Mouse (Mus musculus): Measurements from ENCODE around the gene Wdr70. TPM values are rescaled to one million over a fixed set of nuclear protein-coding genes. Genes with fewer than 3 reads are reported as not detected.

The Wdr70 gene
- polyA plus RNA-seq, 1 experiment from 2014 or later: 52.5 TPM

DNA sequence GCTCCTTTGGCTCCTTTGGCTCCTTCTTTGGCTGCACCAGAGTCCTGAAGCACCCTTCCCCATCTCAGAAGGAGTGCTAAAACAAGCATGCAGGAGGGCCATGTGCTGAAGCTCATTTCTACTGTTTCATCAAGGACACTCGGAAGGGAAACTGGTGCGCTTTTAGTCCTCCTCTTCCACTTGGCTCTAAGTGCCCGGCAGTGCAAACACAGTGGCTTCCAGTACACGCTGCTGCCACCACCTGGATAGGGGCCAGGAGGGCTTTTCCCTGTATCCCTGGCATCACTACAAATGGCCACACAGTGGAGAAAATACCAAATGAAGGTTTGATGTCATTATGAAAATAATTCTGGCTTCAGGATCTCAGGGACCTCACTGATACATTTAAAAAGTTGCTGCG is 93.5 kb downstream of the Wdr70 start:
- WGBS: 46% methylated on average over 5 of the region's 5 CpGs
- no peak overlapping the region for H3K4me2 ChIP-seq (ENCODE audit: low read depth, low read length)
- no peak overlapping the region for H3K9ac ChIP-seq (ENCODE audit: low read length)
- H3K4me3 ChIP-seq (ENCODE audit: low read length): no peak overlapping the region
- no peaks in the 10 kb centered on the region for H3K36me3 ChIP-seq (ENCODE audit: control insufficient read depth, insufficient read depth, low read length)
- H3K27ac ChIP-seq (ENCODE audit: low read length): no peak overlapping the region
- H3K4me1 ChIP-seq (replicated peaks; ENCODE audit: control insufficient read depth, insufficient read depth, low read length): no peaks in the 10 kb centered on the region
- ATAC-seq (ENCODE audit: low read depth): peak; percentile 62
- no peaks in the 10 kb centered on the region for H3K27me3 ChIP-seq (ENCODE audit: control insufficient read depth, insufficient read depth, low read depth, low read length)
- no peaks in the 10 kb centered on the region for H3K9me3 ChIP-seq (ENCODE audit: control insufficient read depth, low read length)

GRCm38 (mm10) chr15:8003789-8004188 is 95.2 kb downstream of the Wdr70 start:
- H3K27me3 ChIP-seq (ENCODE audit: control insufficient read depth, insufficient read depth, low read depth, low read length): no peaks in the 10 kb centered on the region
- H3K4me1 ChIP-seq (replicated peaks; ENCODE audit: control insufficient read depth, insufficient read depth, low read length): no peaks in the 10 kb centered on the region
- H3K9ac ChIP-seq (ENCODE audit: low read length): no peak overlapping the region
- WGBS: 55% methylated on average over 8 of the region's 8 CpGs
- H3K36me3 ChIP-seq (ENCODE audit: control insufficient read depth, insufficient read depth, low read length): no peaks in the 10 kb centered on the region
- no peak overlapping the region for H3K27ac ChIP-seq (ENCODE audit: low read length)
- no peak overlapping the region for H3K4me2 ChIP-seq (ENCODE audit: low read depth, low read length)
- no peaks in the 10 kb centered on the region for H3K9me3 ChIP-seq (ENCODE audit: control insufficient read depth, low read length)
- no peak for ATAC-seq (ENCODE audit: low read depth)
- no peak overlapping the region for H3K4me3 ChIP-seq (ENCODE audit: low read length)

- Histone ChIP-seq H3K4me3 (ENCODE audit: low read length) (no peak overlapping the region), H3K9ac (ENCODE audit: low read length) (no peak overlapping the region), H3K4me1 (replicated peaks; ENCODE audit: control insufficient read depth, insufficient read depth, low read length) (no peaks in the 10 kb centered on the region), H3K4me2 (ENCODE audit: low read depth, low read length) (no peak overlapping the region), H3K27me3 (ENCODE audit: control insufficient read depth, insufficient read depth, low read depth, low read length) (no peaks in the 10 kb centered on the region), H3K9me3 (ENCODE audit: control insufficient read depth, low read length) (no peaks in the 10 kb centered on the region), H3K27ac (ENCODE audit: low read length) (no peak overlapping the region), H3K36me3 (ENCODE audit: control insufficient read depth, insufficient read depth, low read length) (no peaks in the 10 kb centered on the region)
- no peak for ATAC-seq (ENCODE audit: low read depth)
- whole genome bisulfite sequencing: 65% methylated on average over 14 of the region's 14 CpGs
These were observed 100.0 kb downstream of the Wdr70 start for GRCm38 (mm10) chr15:7998843-7999546.

- Histone ChIP-seq H3K4me1 (replicated peaks; ENCODE audit: control insufficient read depth, insufficient read depth, low read length) (no peaks in the 10 kb centered on the region), H3K4me2 (ENCODE audit: low read depth, low read length) (no peak overlapping the region), H3K27ac (ENCODE audit: low read length) (no peak overlapping the region), H3K27me3 (ENCODE audit: control insufficient read depth, insufficient read depth, low read depth, low read length) (no peaks in the 10 kb centered on the region), H3K9me3 (ENCODE audit: control insufficient read depth, low read length) (no peaks in the 10 kb centered on the region), H3K9ac (ENCODE audit: low read length) (no peak overlapping the region), H3K4me3 (ENCODE audit: low read length) (no peak overlapping the region), H3K36me3 (ENCODE audit: control insufficient read depth, insufficient read depth, low read length) (no peaks in the 10 kb centered on the region)
- 52% methylated on average over 2 of the region's 2 CpGs for WGBS
- ATAC-seq (ENCODE audit: low read depth): no peak
These were observed 100.9 kb downstream of the Wdr70 start for GRCm38 (mm10) chr15:7998095-7998494.

DNA sequence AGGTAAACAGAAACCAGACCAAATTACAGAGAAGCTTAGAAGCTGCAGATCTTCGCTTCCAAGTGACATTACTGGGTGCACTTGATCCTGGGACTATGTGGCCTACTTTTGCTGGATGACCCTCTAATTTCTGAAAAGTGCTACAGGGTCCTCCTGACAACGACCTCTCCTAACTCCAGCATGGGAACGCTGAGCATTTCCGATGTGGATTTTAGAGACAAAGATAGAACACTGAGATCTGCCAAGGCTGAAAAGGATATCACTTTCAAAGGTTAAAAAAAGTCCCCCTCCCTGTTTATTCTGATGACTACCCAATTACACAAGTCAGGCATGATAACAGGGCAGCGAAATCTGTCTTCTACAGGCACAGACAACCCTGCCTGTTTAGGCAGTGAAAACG is 105.3 kb downstream of the Wdr70 start:
- H3K27me3 ChIP-seq (ENCODE audit: control insufficient read depth, insufficient read depth, low read depth, low read length): no peaks in the 10 kb centered on the region
- no peak overlapping the region for H3K4me3 ChIP-seq (ENCODE audit: low read length)
- H3K9ac ChIP-seq (ENCODE audit: low read length): no peak overlapping the region
- no peak for ATAC-seq (ENCODE audit: low read depth)
- H3K27ac ChIP-seq (ENCODE audit: low read length): no peak overlapping the region
- no peaks in the 10 kb centered on the region for H3K9me3 ChIP-seq (ENCODE audit: control insufficient read depth, low read length)
- WGBS: 62% methylated on average over 6 of the region's 6 CpGs
- no peak overlapping the region for H3K4me2 ChIP-seq (ENCODE audit: low read depth, low read length)
- no peaks in the 10 kb centered on the region for H3K4me1 ChIP-seq (replicated peaks; ENCODE audit: control insufficient read depth, insufficient read depth, low read length)
- H3K36me3 ChIP-seq (ENCODE audit: control insufficient read depth, insufficient read depth, low read length): no peaks in the 10 kb centered on the region

DNA sequence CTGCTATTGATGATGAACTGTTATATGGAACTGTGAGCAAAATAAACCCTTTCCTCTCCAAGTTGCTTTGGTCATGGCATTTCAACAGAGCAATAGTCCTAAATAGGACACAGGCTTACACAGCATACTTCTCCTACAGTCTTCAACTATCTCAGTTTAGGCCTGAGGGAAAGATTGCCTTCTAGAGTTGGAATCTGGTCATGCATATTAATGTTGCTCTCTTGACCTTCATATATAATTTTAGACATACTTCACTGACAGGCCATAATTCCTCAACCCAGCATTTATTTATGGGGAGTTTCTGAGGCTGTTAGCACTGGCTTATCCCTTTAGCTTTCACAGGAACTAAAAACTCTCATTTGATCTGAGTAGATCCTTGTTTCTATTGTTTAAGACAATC is 108.9 kb downstream of the Wdr70 start:
- H3K4me2 ChIP-seq (ENCODE audit: low read depth, low read length): no peak overlapping the region

DNA sequence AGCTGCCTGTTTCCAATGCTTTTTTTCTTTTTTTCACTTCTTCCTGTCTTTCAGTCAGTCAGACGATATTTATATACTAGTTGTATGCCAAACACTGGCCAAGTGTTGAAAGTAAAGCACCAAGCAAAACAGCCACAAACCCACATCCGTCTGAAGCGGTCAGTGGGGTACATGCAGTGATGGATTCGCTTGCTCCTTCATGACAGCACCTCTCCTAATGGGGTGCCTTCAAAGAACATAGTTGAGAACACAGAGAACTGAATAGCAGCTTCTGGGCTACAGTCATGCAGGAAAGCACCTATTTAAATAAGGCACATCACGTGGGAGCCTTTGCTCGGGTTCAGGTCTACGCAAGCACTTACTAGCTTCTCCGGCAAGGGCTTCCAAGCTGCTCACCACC is 111.6 kb downstream of the Wdr70 start:
- Histone ChIP-seq H3K9ac (ENCODE audit: low read length) (no peak overlapping the region), H3K4me3 (ENCODE audit: low read length) (no peak overlapping the region), H3K27ac (ENCODE audit: low read length) (no peak overlapping the region), H3K36me3 (ENCODE audit: control insufficient read depth, insufficient read depth, low read length) (no peaks in the 10 kb centered on the region), H3K9me3 (ENCODE audit: control insufficient read depth, low read length) (no peaks in the 10 kb centered on the region), H3K4me1 (replicated peaks; ENCODE audit: control insufficient read depth, insufficient read depth, low read length) (no peaks in the 10 kb centered on the region), H3K27me3 (ENCODE audit: control insufficient read depth, insufficient read depth, low read depth, low read length) (no peaks in the 10 kb centered on the region), H3K4me2 (ENCODE audit: low read depth, low read length) (no peak overlapping the region)
- ATAC-seq (ENCODE audit: low read depth): no peak
- 86% methylated on average over 8 of the region's 8 CpGs for WGBS

More for the DNA sequence above, 108.9 kb downstream of the Wdr70 start:
- ATAC-seq (ENCODE audit: low read depth): no peak
- Histone ChIP-seq H3K9me3 (ENCODE audit: control insufficient read depth, low read length) (no peaks in the 10 kb centered on the region), H3K9ac (ENCODE audit: low read length) (no peak overlapping the region), H3K27ac (ENCODE audit: low read length) (no peak overlapping the region), H3K4me1 (replicated peaks; ENCODE audit: control insufficient read depth, insufficient read depth, low read length) (no peaks in the 10 kb centered on the region), H3K27me3 (ENCODE audit: control insufficient read depth, insufficient read depth, low read depth, low read length) (no peaks in the 10 kb centered on the region), H3K4me3 (ENCODE audit: low read length) (no peak overlapping the region), H3K36me3 (ENCODE audit: control insufficient read depth, insufficient read depth, low read length) (no peaks in the 10 kb centered on the region)

- ATAC-seq (ENCODE audit: low read depth): no peak
- Histone ChIP-seq H3K27me3 (ENCODE audit: control insufficient read depth, insufficient read depth, low read depth, low read length) (no peaks in the 10 kb centered on the region), H3K4me3 (ENCODE audit: low read length) (no peak overlapping the region), H3K9ac (ENCODE audit: low read length) (no peak overlapping the region), H3K27ac (ENCODE audit: low read length) (no peak overlapping the region), H3K36me3 (ENCODE audit: control insufficient read depth, insufficient read depth, low read length) (no peaks in the 10 kb centered on the region), H3K4me1 (replicated peaks; ENCODE audit: control insufficient read depth, insufficient read depth, low read length) (no peaks in the 10 kb centered on the region), H3K9me3 (ENCODE audit: control insufficient read depth, low read length) (no peaks in the 10 kb centered on the region), H3K4me2 (ENCODE audit: low read depth, low read length) (no peak overlapping the region)
- WGBS: 57% methylated on average over 6 of the region's 6 CpGs
These were observed 112.7 kb downstream of the Wdr70 start for GRCm38 (mm10) chr15:7986274-7986673.

GRCm38 (mm10) chr15:7978640-7979039 is 120.4 kb downstream of the Wdr70 start:
- Histone ChIP-seq H3K27me3 (ENCODE audit: control insufficient read depth, insufficient read depth, low read depth, low read length) (no peaks in the 10 kb centered on the region), H3K36me3 (ENCODE audit: control insufficient read depth, insufficient read depth, low read length) (peaks cover 5% of the 10 kb centered on the region), H3K4me2 (ENCODE audit: low read depth, low read length) (no peak overlapping the region), H3K9me3 (ENCODE audit: control insufficient read depth, low read length) (no peaks in the 10 kb centered on the region), H3K4me1 (replicated peaks; ENCODE audit: control insufficient read depth, insufficient read depth, low read length) (no peaks in the 10 kb centered on the region; the same call in 1 of the 2 replicates), H3K27ac (ENCODE audit: low read length) (no peak overlapping the region), H3K9ac (ENCODE audit: low read length) (no peak overlapping the region), H3K4me3 (ENCODE audit: low read length) (no peak overlapping the region)
- no peak for ATAC-seq (ENCODE audit: low read depth)
- 90% methylated on average over 1 of the region's 1 CpGs for WGBS

DNA sequence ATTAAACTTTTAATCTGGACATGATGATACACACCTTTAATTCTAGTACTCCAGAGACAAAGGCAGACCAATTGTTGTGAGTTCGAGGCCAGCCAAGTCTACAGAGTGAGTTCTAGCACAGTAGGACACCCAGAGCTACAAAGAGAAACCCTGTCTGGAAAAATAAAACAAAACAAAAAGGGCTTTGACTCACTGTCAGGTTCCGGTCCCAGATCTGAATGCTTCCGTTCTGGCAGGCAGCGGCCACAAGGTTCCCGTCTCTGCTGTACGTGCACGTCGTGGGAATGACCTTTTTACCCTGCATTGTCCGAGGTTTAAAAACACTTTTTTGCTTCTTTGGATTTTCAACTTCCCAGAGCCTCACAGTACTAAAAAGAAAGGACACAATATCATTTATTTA is 122.2 kb downstream of the Wdr70 start:
- Histone ChIP-seq H3K27me3 (ENCODE audit: control insufficient read depth, insufficient read depth, low read depth, low read length) (no peaks in the 10 kb centered on the region), H3K36me3 (ENCODE audit: control insufficient read depth, insufficient read depth, low read length) (peaks cover 5% of the 10 kb centered on the region), H3K4me2 (ENCODE audit: low read depth, low read length) (no peak overlapping the region), H3K9me3 (ENCODE audit: control insufficient read depth, low read length) (no peaks in the 10 kb centered on the region), H3K27ac (ENCODE audit: low read length) (no peak overlapping the region), H3K9ac (ENCODE audit: low read length) (no peak overlapping the region), H3K4me3 (ENCODE audit: low read length) (no peak overlapping the region), H3K4me1 (replicated peaks; ENCODE audit: control insufficient read depth, insufficient read depth, low read length) (no peaks in the 10 kb centered on the region; the same call in 1 of the 2 replicates)
- no peak for ATAC-seq (ENCODE audit: low read depth)
- 73% methylated on average over 9 of the region's 9 CpGs for WGBS
